Mouse (Mus musculus): Measurements from ENCODE around the gene Ccdc54.

- TF ChIP-seq CTCF (IDR thresholded peaks at IDR 0.05; ENCODE audit: low read depth, low read length): no peak
- TF ChIP-seq POLR2A (IDR thresholded peaks at IDR 0.05; ENCODE audit: borderline replicate concordance, low read depth, low read length): no peak
These were observed 5.7 kb upstream of the Ccdc54 start for GRCm38 (mm10) chr16:50596679-50597078.

Measured in bone marrow macrophage, adult 2 months (primary cell).